Comparison of ENCODE assay signal across 14 mouse cellular contexts in the genomic region with DNA sequence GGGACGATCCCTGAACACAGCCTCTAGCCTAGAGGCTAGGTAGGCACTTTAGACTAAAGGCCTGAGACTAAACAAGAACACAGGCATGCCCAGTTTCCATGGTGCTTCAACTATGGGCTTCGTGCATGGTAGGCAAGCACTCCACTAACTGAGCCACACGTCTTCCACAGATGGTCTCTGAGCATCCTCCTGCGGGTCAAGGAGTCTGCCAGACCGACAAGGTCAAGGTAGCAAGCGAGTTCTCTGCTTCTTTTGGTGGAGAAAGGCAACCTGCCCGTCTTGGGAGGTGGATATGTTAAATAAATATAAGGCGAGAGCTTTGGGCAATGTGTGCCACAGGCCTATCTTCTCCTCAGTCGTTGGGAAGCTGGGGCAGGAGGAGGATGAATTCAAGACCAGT. TPM values are rescaled to one million over a fixed set of nuclear protein-coding genes. Genes with fewer than 3 reads are reported as not detected.
DNase-seq lines count a peak whose midpoint lies in the region; ATAC-seq and TF ChIP-seq lines count a peak whose summit lies in the region.
"Had no signal": no experiment of that assay in that cellular context is flagged by ENCODE, and none has a peak within 500 bp of the region (broad histone marks: within the 10 kb centered on the region; RNA-seq: fewer than 3 reads in every experiment).

No protein-coding gene starts in this region.

- 76% methylated on average over 9 of the region's 9 CpGs for WGBS in heart, embryonic 13.5 days
- 82% methylated on average over 9 of the region's 9 CpGs for WGBS in heart, adult 2 months
- WGBS in lung, adult 2 months = 67% methylated on average over 9 of the region's 9 CpGs
- WGBS in forebrain, postnatal 0 days = 80% methylated on average over 9 of the region's 9 CpGs
- 60% methylated on average over 9 of the region's 9 CpGs for WGBS in intestine, postnatal 0 days
- 84% methylated on average over 9 of the region's 9 CpGs for WGBS in heart, embryonic 12.5 days

- TF ChIP-seq EP300 in heart, adult 2 months (IDR thresholded peaks at IDR 0.05; ENCODE audit: insufficient read depth, low read depth, low read length) = no peak

- DNase-seq in heart, adult 2 months = no peak
- no peak for DNase-seq in lung, adult 2 months
- DNase-seq in lung, postnatal 14 days = no peak
- DNase-seq in forebrain, postnatal 0 days = no peak
- DNase-seq in left cerebral cortex, adult 18-20 months (ENCODE audit: low spot score in 2 of 2) = no peak
- DNase-seq: cerebellum, adult 9-10 months; kidney, postnatal 36 days; right cerebral cortex, adult 18-20 months had no signal

- no peaks in the 10 kb centered on the region for H3K9me3 ChIP-seq in heart, embryonic 13.5 days
- H3K9me3 ChIP-seq in forebrain, postnatal 0 days (ENCODE audit: low read length) = no peaks in the 10 kb centered on the region
- H3K9me3 ChIP-seq in intestine, postnatal 0 days (ENCODE audit: control insufficient read depth) = no peaks in the 10 kb centered on the region
- 0 out of 2 replicates have a peak, but pooled peaks cover 3% of the 10 kb centered on the region for H3K9me3 ChIP-seq in heart, embryonic 12.5 days (replicated peaks)
- H3K9me3 ChIP-seq: midbrain, embryonic 12.5 days had no signal

- peak overlapping the region; percentile 24 for H3K4me2 ChIP-seq in heart, embryonic 13.5 days
- peak overlapping the region; percentile 13; the same call in 1 of the 2 replicates for H3K4me2 ChIP-seq in forebrain, postnatal 0 days (ENCODE audit: low read depth)
- H3K4me2 ChIP-seq in intestine, postnatal 0 days (replicated peaks; ENCODE audit: low read depth) = peak overlapping the region; percentile 33; the same call in 1 of the 2 replicates
- H3K4me2 ChIP-seq in heart, embryonic 12.5 days = no peak overlapping the region
- H3K4me2 ChIP-seq: midbrain, embryonic 12.5 days had no signal

- no peak overlapping the region for H3K9ac ChIP-seq in heart, embryonic 13.5 days
- no peak overlapping the region for H3K9ac ChIP-seq in heart, adult 2 months (ENCODE audit: low read depth, low read length)
- no peak overlapping the region for H3K9ac ChIP-seq in forebrain, postnatal 0 days
- no peak overlapping the region for H3K9ac ChIP-seq in intestine, postnatal 0 days (ENCODE audit: low read depth, low read length)
- H3K9ac ChIP-seq in heart, embryonic 12.5 days = no peak overlapping the region
- H3K9ac ChIP-seq: midbrain, embryonic 12.5 days had no signal

- H3K4me1 ChIP-seq in heart, embryonic 13.5 days = peaks cover 26% of the 10 kb centered on the region
- peaks cover 17% of the 10 kb centered on the region for H3K4me1 ChIP-seq in heart, adult 2 months (ENCODE audit: control insufficient read depth, insufficient read depth, low read length)
- peaks cover 9% of the 10 kb centered on the region; the same call in 1 of the 2 replicates for H3K4me1 ChIP-seq in lung, adult 2 months (ENCODE audit: control insufficient read depth, insufficient read depth, low read length)
- H3K4me1 ChIP-seq in forebrain, postnatal 0 days (ENCODE audit: insufficient read depth) = no peaks in the 10 kb centered on the region
- no peaks in the 10 kb centered on the region; the same call in 1 of the 2 replicates for H3K4me1 ChIP-seq in intestine, postnatal 0 days (replicated peaks; ENCODE audit: control insufficient read depth, insufficient read depth, low read length)
- peaks cover 17% of the 10 kb centered on the region for H3K4me1 ChIP-seq in heart, embryonic 12.5 days (replicated peaks)

- no peak overlapping the region for H3K4me3 ChIP-seq in heart, embryonic 13.5 days
- no peak overlapping the region for H3K4me3 ChIP-seq in heart, adult 2 months
- no peak overlapping the region for H3K4me3 ChIP-seq in lung, adult 2 months (replicated peaks; ENCODE audit: extremely low read depth, low read depth, low read length)
- no peak overlapping the region for H3K4me3 ChIP-seq in forebrain, postnatal 0 days (ENCODE audit: low read depth, low read length)
- no peak overlapping the region for H3K4me3 ChIP-seq in intestine, postnatal 0 days (ENCODE audit: low read depth, low read length)
- H3K4me3 ChIP-seq in heart, embryonic 12.5 days = no peak overlapping the region
- H3K4me3 ChIP-seq: erythroblast, embryonic 14.5 days; midbrain, embryonic 12.5 days had no signal

- ATAC-seq in heart, embryonic 13.5 days (ENCODE audit: extremely low read depth, insufficient number of reproducible peaks, low FRiP score, low TSS enrichment) = no peak
- no peak for ATAC-seq in forebrain, postnatal 0 days
- peak; percentile 19; the same call in 1 of the 2 replicates for ATAC-seq in intestine, postnatal 0 days
- no peak for ATAC-seq in heart, embryonic 12.5 days (ENCODE audit: insufficient number of reproducible peaks, low FRiP score)
- ATAC-seq: lung, postnatal 0 days had no signal

- peaks cover 25% of the 10 kb centered on the region; the same call in 1 of the 2 replicates for H3K36me3 ChIP-seq in heart, embryonic 13.5 days
- H3K36me3 ChIP-seq in heart, adult 2 months (ENCODE audit: control insufficient read depth, insufficient read depth, low read length) = no peaks in the 10 kb centered on the region
- H3K36me3 ChIP-seq in forebrain, postnatal 0 days (ENCODE audit: insufficient read depth) = no peaks in the 10 kb centered on the region
- peaks cover 5% of the 10 kb centered on the region; the same call in 1 of the 2 replicates for H3K36me3 ChIP-seq in intestine, postnatal 0 days (ENCODE audit: control insufficient read depth, insufficient read depth)
- H3K36me3 ChIP-seq in heart, embryonic 12.5 days = peaks cover 10% of the 10 kb centered on the region
- H3K36me3 ChIP-seq: midbrain, embryonic 12.5 days had no signal

- no peaks in the 10 kb centered on the region for H3K79me2 ChIP-seq in heart, adult 2 months (replicated peaks; ENCODE audit: control insufficient read depth, insufficient read depth, low read length)

- intact Hi-C loops in heart, adult 2 months (cut with DNase I) = no loop called here

- H3K27ac ChIP-seq in heart, embryonic 13.5 days (replicated peaks) = no peak overlapping the region
- no peak overlapping the region for H3K27ac ChIP-seq in heart, adult 2 months
- no peak overlapping the region for H3K27ac ChIP-seq in forebrain, postnatal 0 days (ENCODE audit: low read depth, low read length)
- H3K27ac ChIP-seq in intestine, postnatal 0 days (ENCODE audit: low read depth, low read length) = peak overlapping the region; percentile 57
- no peak overlapping the region for H3K27ac ChIP-seq in heart, embryonic 12.5 days (ENCODE audit: poor library complexity, severe bottlenecking)
- H3K27ac ChIP-seq: midbrain, embryonic 12.5 days had no signal

- H3K27me3 ChIP-seq in heart, embryonic 13.5 days (replicated peaks) = no peaks in the 10 kb centered on the region
- H3K27me3 ChIP-seq in heart, adult 2 months (ENCODE audit: control insufficient read depth, insufficient read depth, low read length) = no peaks in the 10 kb centered on the region
- H3K27me3 ChIP-seq in forebrain, postnatal 0 days (ENCODE audit: insufficient read depth, low read length) = no peaks in the 10 kb centered on the region
- no peaks in the 10 kb centered on the region for H3K27me3 ChIP-seq in intestine, postnatal 0 days (replicated peaks; ENCODE audit: control insufficient read depth, insufficient read depth, low read length)
- no peaks in the 10 kb centered on the region for H3K27me3 ChIP-seq in heart, embryonic 12.5 days (replicated peaks)
- H3K27me3 ChIP-seq: midbrain, embryonic 12.5 days had no signal

- TF ChIP-seq POLR2A in heart, adult 2 months (IDR thresholded peaks at IDR 0.05; ENCODE audit: insufficient read depth, low read depth, low read length) = no peak
- peak; percentile 23; the same call in 1 of the 2 replicates for TF ChIP-seq POLR2A in lung, adult 2 months (IDR thresholded peaks at IDR 0.05; ENCODE audit: borderline replicate concordance, extremely low read depth, low read depth, low read length)

- TF ChIP-seq CTCF in heart, adult 2 months (IDR thresholded peaks at IDR 0.05) = no peak
- no peak for TF ChIP-seq CTCF in lung, adult 2 months (IDR thresholded peaks at IDR 0.05; ENCODE audit: insufficient read depth, low read length)
- TF ChIP-seq CTCF in forebrain, postnatal 0 days (IDR thresholded peaks at IDR 0.05; ENCODE audit: low read depth) = no peak
- no peak for TF ChIP-seq CTCF in intestine, postnatal 0 days (IDR thresholded peaks at IDR 0.05; ENCODE audit: low read depth)

RNA-seq across cellular contexts. Expression of a gene that starts 28.6 kb away (rescaled TPM):
- 64.6 and 72.7 TPM in 2 replicates for polyA plus RNA-seq in heart, embryonic 13.5 days (2015; fragmentation: Nextera tagmentation; extraction: Ambion mirVana)
- 10 to 100 TPM; 77.5 to 83.8 TPM for total RNA-seq in heart, adult 2 months (2021)
- polyA plus RNA-seq in heart, adult 2 months (2012; rRNA removed) = 34.6 and 39.7 TPM in 2 replicates
- polyA plus RNA-seq in lung, adult 2 months (2012; rRNA removed) = 91.7 and 109 TPM in 2 replicates
- total RNA-seq in forebrain, postnatal 0 days (2014; rRNA removed) = 8.1 and 11.3 TPM in 2 replicates
- polyA plus RNA-seq in forebrain, postnatal 0 days (2015; fragmentation: Nextera tagmentation; extraction: Ambion mirVana) = 15.7 and 24.1 TPM in 2 replicates
- polyA plus RNA-seq in intestine, postnatal 0 days (2015; fragmentation: Nextera tagmentation; extraction: Ambion mirVana) = 64.6 and 68.4 TPM in 2 replicates
- 10 to 100 TPM; 25.7 to 28.2 TPM for total RNA-seq in left cerebral cortex, adult 18-20 months (2021)
- polyA plus RNA-seq in heart, embryonic 12.5 days (2016; fragmentation: Nextera tagmentation; extraction: Ambion mirVana) = 68.5 and 70.1 TPM in 2 replicates
